Mouse (Mus musculus) layer of hippocampus, adult 2 months (tissue): Measurements from ENCODE around the gene Rpp38. TPM values are rescaled to one million over a fixed set of nuclear protein-coding genes. Genes with fewer than 3 reads are reported as not detected.

Experiments
- DNase-seq, 2 experiments: peaks; one replicate each; pipeline ENCODE4 v3.0.0; 2022; ENCODE audit warnings: low spot score in 2 of 2
- H3K27ac ChIP-seq: fragments of 200-600 bp; 2 replicates; pipeline ENCODE4 v1.8.1; 2022
- H3K4me3 ChIP-seq: fragments of 200-600 bp; 2 replicates; pipeline ENCODE4 v1.8.1; 2022; ENCODE audit warnings: mild to moderate bottlenecking
- CTCF ChIP-seq: fragments of 200-600 bp; conservative IDR thresholded peaks from 2 replicates; pipeline ENCODE4 v1.8.1; 2022; ENCODE audit warnings: antibody characterized with exemption, mild to moderate bottlenecking, moderate library complexity
- total RNA-seq, 2 experiments: library from RNA; stranded (reverse); gene quantifications; 2 replicates each; pipeline ENCODE4 v1.2.3; 2021

Gene Rpp38
- total RNA-seq, 2 experiments from 2014 or later, result 10.2 to 10.5 TPM

DNA sequence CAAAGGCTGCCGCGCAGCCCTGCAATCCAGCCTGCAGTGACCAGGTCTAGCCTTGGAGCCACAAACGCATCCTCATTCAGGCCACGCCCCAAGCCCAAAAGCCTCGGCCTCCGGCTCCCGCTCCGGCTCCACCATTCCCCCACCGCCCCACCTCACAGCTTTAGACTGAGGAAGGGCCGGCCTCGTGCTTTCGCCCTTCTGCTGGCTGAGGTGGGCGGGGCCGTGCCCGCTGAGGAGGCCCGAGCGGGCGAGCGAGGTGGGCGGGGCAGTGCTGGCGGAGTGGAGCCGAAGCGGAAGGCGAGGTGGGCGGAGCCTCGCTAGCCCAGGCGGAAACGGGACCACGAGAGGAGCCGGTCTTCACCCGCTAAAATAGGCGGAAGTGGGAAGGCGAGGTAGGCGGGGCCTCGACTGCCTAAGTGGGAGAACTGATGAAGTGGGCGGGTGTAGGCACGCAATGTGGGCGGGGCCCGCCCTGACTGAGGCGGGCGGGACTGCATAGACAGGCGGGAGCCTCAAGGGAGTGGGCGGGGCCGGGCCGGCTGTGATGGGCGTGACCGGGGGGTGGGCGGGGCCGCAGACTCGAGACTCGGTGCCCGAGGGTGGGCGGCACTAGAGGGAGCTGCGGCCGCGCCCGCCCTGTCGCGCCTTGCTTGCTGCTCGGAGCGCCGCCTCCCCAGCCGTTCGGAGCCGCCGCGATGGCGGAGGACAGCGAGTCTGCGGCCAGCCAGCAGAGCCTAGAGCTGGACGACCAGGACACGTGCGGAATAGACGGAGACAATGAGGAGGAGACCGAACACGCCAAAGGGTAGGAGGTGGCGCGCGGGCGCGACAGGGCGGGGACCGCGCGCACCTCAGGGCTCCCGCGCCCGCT, 48.6 kb downstream of the Rpp38 start, which contains the start of gene Nmt2:
Nmt2 (plus strand) TSS at position 611 of the 871 bp plus-strand sequence.
- Histone ChIP-seq H3K4me3 (peak within 1 kb of the TSS; percentile 95), H3K27ac (peak within 1 kb of the TSS; percentile 96)
- DNase-seq, result peak; percentile 98 to 99
- TF ChIP-seq CTCF, result peak; percentile 46

GRCm38 (mm10) chr2:3282866-3283601, 49.4 kb downstream of the Rpp38 start:
- Histone ChIP-seq H3K4me3 (peak overlapping the region; percentile 95), H3K27ac (peak overlapping the region; percentile 94)
- no peak for TF ChIP-seq CTCF
- peak; percentile 35 to 49 for DNase-seq

DNA sequence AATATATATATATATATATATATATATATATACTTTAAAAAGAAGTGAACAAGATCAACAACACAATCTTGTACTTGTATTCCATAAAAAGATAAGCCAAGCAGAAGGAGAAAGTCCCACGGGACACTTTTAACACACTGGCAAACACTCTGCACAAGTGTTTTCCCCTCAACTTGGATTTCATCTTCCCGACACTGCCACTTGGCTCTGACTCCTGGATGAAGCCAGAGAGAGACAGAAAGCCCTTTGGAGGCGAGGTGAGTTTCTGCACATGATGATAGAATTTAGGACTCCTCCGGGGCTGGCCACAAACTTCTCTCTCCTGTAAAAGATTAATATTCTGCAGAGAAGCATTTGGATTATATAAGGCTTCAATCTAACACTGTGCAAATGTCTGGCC, 51.1 kb downstream of the Rpp38 start:
- no peak for DNase-seq
- TF ChIP-seq CTCF, result no peak
- Histone ChIP-seq H3K4me3 (no peak overlapping the region), H3K27ac (no peak overlapping the region)

Other genes starting within 250 kb of the Rpp38 start
- 10 to 100 TPM; 72.1 to 73.2 TPM for gene Fam171a1, start 218.4 kb downstream of the Rpp38 start, total RNA-seq
- 10 to 100 TPM; 85.5 to 86.1 TPM for gene Nmt2, start 48.4 kb downstream of the Rpp38 start, total RNA-seq
- 1 to 10 TPM; 1.0 to 2.1 TPM for gene Acbd7, start 3.5 kb upstream of the Rpp38 start, total RNA-seq
- not detected for gene Olah, start 64.6 kb upstream of the Rpp38 start, total RNA-seq
- gene Meig1, start 90.0 kb upstream of the Rpp38 start, total RNA-seq, result 1 to 10 TPM; 4.9 to 5.0 TPM
- 10 to 100 TPM; 11.8 to 12.7 TPM for gene Dclre1c, start 91.5 kb upstream of the Rpp38 start, total RNA-seq
- gene Suv39h2, start 142.4 kb upstream of the Rpp38 start, total RNA-seq, result 1 to 10 TPM; 3.0 to 3.4 TPM
- gene Gm45902, start 180.1 kb upstream of the Rpp38 start, total RNA-seq, result 1 to 10 TPM; 4.8 to 6.2 TPM
- 10 to 100 TPM; 54.2 to 58.8 TPM for gene Hspa14, start 180.2 kb upstream of the Rpp38 start, total RNA-seq
- under 1 TPM; 0.59 to 0.61 TPM for gene Cdnf, start 180.4 kb upstream of the Rpp38 start, total RNA-seq
- 10 to 100 TPM; 11.4 to 20.1 TPM for gene Fam107b, start 237.8 kb upstream of the Rpp38 start, total RNA-seq